Mouse (Mus musculus) forebrain, embryonic 15.5 days (tissue): ENCODE data around the gene Sh3bp2. TPM values are rescaled to one million over a fixed set of nuclear protein-coding genes. Genes with fewer than 3 reads are reported as not detected.
"Not testable (repeated sequence)": the region's sequence is repeated elsewhere in the genome, so short reads cannot be mapped to it uniquely, and the experiment has no call there.

Experiments used
- ATAC-seq: fragments of 200-750 bp; cut with Nextera tagmentation; replicated peaks from 2 replicates; pipeline ENCODE4 v1.8.0; 2017; ENCODE audit warnings: mild to moderate bottlenecking, moderate TSS enrichment, moderate library complexity
- H3K27ac ChIP-seq: fragments of 300-500 bp; sonication (generic); replicated peaks from 2 replicates; pipeline ENCODE4 v1.5.1; 2015; ENCODE audit warnings: mild to moderate bottlenecking, inconsistent platforms
- H3K27me3 ChIP-seq: fragments of 300-500 bp; sonication (generic); 2 replicates; pipeline ENCODE4 v1.6.1; 2015; ENCODE audit warnings: inconsistent platforms
- H3K36me3 ChIP-seq: fragments of 300-500 bp; sonication (generic); 2 replicates; pipeline ENCODE4 v1.6.1; 2015; ENCODE audit warnings: mild to moderate bottlenecking, inconsistent platforms
- H3K4me1 ChIP-seq: fragments of 300-500 bp; sonication (generic); 2 replicates; pipeline ENCODE4 v1.6.1; 2015; ENCODE audit warnings: inconsistent platforms
- H3K4me2 ChIP-seq: fragments of 300-500 bp; sonication (generic); replicated peaks from 2 replicates; pipeline ENCODE4 v1.6.1; 2015; ENCODE audit warnings: mild to moderate bottlenecking, inconsistent platforms
- H3K4me3 ChIP-seq: fragments of 300-500 bp; sonication (generic); 2 replicates; pipeline ENCODE4 v1.5.1; 2015; ENCODE audit warnings: mild to moderate bottlenecking, inconsistent platforms
- H3K9ac ChIP-seq: fragments of 300-500 bp; sonication (generic); replicated peaks from 2 replicates; pipeline ENCODE4 v1.6.1; 2015; ENCODE audit warnings: mild to moderate bottlenecking, inconsistent platforms
- H3K9me3 ChIP-seq: fragments of 300-500 bp; sonication (generic); 2 replicates; pipeline ENCODE4 v1.6.1; 2016; ENCODE audit warnings: inconsistent platforms
- WGBS: fragments of 180-500 bp; shearing (Covaris S2); methylation state at CpG from one replicate; pipeline ENCODE4 v1.1.7; 2015; ENCODE audit warnings: mixed read lengths; 5-methylcytosine and 5-hydroxymethylcytosine counted together
- polyA plus RNA-seq: library from polyadenylated mRNA; unstranded; fragments of >200 nt; fragmentation: Nextera tagmentation; extraction: Ambion mirVana; gene quantifications from 2 replicates; pipeline ENCODE4 v1.2.1, GENCODE M21; 2015

The Sh3bp2 gene
- polyA plus RNA-seq, 1 experiment from 2014 or later: 21.2 TPM

DNA sequence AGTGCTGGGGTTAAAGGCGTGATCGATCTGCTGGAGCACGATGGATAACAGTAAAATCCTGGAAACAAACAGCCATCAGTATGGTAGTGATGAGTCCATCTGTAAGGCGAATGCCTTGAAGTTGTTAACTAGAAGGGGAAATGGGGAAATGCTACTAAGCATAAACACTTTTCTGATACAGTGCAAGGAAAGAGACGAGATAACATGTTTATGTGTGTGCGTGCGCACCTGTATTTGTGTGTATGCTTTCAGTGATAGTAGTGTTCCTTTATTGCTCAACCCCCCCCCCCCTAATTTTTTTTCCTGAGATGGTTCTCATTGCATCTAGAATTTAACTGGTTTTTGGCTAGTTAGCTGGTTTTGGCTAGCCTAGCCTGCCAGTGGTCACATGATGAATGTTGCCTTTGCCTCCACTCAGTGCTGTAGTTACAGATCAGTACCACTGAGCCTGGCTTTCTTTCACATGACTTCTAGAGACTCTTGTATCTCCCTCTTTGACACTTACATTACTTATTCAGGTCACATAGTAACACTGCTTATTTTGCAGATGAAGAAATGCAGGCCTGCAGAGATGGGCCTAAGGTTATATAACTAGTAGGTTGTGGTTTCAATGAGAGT, 52.5 kb downstream of the Sh3bp2 start:
- no peak for ATAC-seq
- no peaks in the 10 kb centered on the region for H3K36me3 ChIP-seq
- H3K4me3 ChIP-seq: no peak overlapping the region
- H3K27ac ChIP-seq: no peak overlapping the region
- no peak overlapping the region for H3K9ac ChIP-seq
- 99% methylated on average over 7 of the region's 7 CpGs for WGBS
- H3K4me1 ChIP-seq: peaks cover 24% of the 10 kb centered on the region
- H3K9me3 ChIP-seq: no peaks in the 10 kb centered on the region
- H3K4me2 ChIP-seq: no peak overlapping the region
- H3K27me3 ChIP-seq: no peaks in the 10 kb centered on the region

DNA sequence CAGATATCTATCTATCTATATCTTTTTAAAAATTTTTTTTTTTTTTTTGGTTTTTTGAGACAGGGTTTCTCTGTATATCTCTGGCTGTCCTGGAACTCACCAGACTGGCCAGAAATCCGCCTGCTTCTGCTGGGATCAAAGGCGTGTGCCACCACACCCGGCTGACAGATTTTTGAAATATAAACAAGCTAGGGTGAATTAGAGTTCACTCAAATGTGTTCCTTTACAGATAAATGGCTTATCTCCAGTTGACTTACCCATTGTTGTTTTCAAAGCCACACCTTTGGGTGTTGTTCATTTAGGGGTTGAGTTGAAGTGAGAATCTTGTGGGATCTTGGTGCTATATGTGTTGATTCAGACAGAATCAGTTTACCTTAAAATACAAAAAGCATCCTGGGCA, 53.7 kb downstream of the Sh3bp2 start:
- Histone ChIP-seq H3K36me3 (no peaks in the 10 kb centered on the region), H3K27ac (no peak overlapping the region), H3K4me3 (no peak overlapping the region), H3K9ac (no peak overlapping the region), H3K4me2 (no peak overlapping the region), H3K27me3 (no peaks in the 10 kb centered on the region), H3K4me1 (peaks cover 24% of the 10 kb centered on the region), H3K9me3 (no peaks in the 10 kb centered on the region)
- ATAC-seq: no peak
- 93% methylated on average over 3 of the region's 3 CpGs for WGBS

DNA sequence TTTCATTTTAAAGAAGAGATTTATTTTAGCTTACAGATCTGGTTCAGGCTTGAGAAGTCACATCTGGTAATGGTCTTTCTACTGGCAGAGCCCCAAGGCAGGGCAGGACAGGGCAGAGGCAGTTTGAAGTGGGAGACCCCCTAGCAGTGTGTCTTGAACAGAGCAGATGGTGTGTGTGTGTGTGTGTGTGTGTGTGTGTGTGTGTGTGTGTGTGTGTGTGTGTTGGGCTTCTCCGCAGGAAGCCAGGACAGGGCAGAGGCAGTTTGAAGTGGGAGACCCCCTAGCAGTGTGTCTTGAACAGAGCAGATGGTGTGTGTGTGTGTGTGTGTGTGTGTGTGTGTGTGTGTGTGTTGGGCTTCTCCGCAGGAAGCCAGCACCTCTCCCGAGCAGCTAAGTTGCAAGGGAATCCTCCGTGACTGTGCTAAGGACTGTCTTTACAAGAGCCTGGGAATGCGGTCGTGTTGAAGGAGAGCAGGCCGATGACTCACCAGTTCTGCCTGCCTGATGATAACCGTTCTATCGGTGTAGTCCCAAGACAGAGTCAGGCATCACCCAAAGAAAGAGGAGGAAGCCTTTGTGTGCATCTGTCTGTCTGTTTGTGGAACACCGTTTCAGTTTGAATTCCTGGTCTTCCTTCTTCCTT, 56.2 kb downstream of the Sh3bp2 start:
- H3K4me1 ChIP-seq, H3K36me3 ChIP-seq, H3K27me3 ChIP-seq, H3K4me2 ChIP-seq, H3K9ac ChIP-seq, H3K4me3 ChIP-seq, H3K9me3 ChIP-seq: not testable (repeated sequence)
- H3K27ac ChIP-seq: peak overlapping the region; percentile 53
- 49% methylated on average over 9 of the region's 10 CpGs for WGBS
- peak; percentile 83 for ATAC-seq

DNA sequence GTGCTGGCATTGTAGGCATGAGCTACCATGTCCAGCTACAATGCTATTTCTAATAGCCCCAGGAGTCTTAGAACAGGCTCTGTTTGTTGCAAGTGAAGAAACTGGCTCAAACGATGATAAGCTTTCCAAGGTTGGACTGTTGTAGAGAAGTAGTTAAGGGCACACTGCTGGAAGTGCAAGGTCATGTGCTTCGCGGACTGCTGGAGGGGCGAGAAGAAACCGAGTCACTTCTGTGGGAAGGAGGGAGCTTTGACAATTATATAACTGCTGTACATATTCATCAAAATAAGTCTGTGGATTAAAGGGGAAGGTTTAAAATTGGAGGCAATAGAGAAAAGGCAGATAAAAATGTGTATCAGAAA, 56.7 kb downstream of the Sh3bp2 start:
- H3K27me3 ChIP-seq: no peaks in the 10 kb centered on the region
- WGBS: 79% methylated on average over 5 of the region's 5 CpGs
- no peak for ATAC-seq
- no peak overlapping the region for H3K4me2 ChIP-seq
- H3K27ac ChIP-seq: peak overlapping the region; percentile 53
- peaks cover 14% of the 10 kb centered on the region for H3K4me1 ChIP-seq
- no peaks in the 10 kb centered on the region for H3K36me3 ChIP-seq
- H3K9me3 ChIP-seq: no peaks in the 10 kb centered on the region
- no peak overlapping the region for H3K9ac ChIP-seq
- no peak overlapping the region for H3K4me3 ChIP-seq

DNA sequence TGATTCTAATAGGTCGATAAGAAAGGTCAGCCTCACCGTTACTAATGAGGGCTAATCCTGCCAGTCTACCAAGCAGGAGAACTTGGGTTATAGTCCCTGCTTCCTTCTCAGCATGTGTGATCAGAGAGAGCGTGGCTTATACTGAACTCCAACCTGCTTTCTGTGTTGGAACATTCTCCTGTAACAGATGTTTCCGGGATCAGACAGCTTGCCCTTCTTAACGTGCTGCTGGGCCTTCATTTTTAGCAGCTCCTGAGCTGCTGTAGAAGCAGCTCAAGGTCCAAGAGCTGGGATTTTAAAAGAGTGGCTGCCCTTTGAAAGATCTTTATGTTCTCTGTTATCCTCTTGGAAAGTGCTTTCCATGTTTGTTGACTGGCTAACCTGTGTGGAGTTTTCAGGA, 59.6 kb downstream of the Sh3bp2 start:
- Histone ChIP-seq H3K4me3 (no peak overlapping the region), H3K9ac (no peak overlapping the region), H3K36me3 (no peaks in the 10 kb centered on the region), H3K27ac (no peak overlapping the region), H3K27me3 (no peaks in the 10 kb centered on the region), H3K4me2 (no peak overlapping the region), H3K9me3 (no peaks in the 10 kb centered on the region), H3K4me1 (peaks cover 19% of the 10 kb centered on the region)
- no peak for ATAC-seq
- 64% methylated on average over 5 of the region's 5 CpGs for WGBS

DNA sequence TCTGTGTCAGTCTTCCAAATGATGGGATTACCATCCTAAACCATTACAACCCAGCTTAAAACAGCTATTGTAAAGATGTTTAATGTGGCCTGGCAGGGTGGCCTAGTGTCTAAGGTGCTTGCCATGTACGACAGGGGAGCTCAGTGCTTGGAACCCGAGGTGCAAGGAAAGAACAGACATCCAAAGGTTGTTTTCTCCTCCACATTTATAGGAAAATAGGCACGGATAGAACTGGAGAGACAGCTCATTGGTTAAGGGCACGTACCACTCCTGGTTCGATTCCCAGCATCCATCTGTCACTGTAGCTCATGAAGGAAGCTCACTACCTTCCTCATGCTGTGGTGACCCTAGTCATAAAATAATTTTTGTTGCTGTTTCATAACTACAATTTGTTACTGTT, 62.2 kb downstream of the Sh3bp2 start:
- H3K4me3 ChIP-seq: no peak overlapping the region
- WGBS: 75% methylated on average over 5 of the region's 5 CpGs
- H3K4me1 ChIP-seq: peaks cover 23% of the 10 kb centered on the region
- no peak overlapping the region for H3K27ac ChIP-seq
- H3K36me3 ChIP-seq: no peaks in the 10 kb centered on the region
- H3K27me3 ChIP-seq: no peaks in the 10 kb centered on the region
- no peak overlapping the region for H3K4me2 ChIP-seq
- ATAC-seq: no peak
- H3K9me3 ChIP-seq: no peaks in the 10 kb centered on the region
- no peak overlapping the region for H3K9ac ChIP-seq

DNA sequence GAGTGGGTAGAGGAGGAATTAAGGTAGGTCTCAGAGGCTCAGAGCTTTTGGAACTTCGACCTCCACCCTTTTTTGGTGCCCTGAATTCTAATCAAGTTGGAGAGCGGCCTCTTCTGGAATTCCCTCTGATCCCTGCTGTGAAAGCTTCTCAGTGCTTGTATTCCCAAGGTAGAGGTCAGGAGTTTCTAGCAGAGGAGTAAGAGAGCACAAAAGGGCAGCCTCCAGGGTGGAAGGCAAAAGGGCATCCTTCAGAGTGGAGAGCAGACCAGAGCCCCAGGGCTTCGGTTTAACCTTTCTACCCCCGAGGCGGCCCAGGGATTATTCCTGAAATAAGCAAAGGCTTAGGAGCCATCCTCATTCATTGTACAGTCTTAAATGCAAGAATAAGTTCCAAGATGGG, 64.4 kb downstream of the Sh3bp2 start:
- Histone ChIP-seq H3K9me3 (no peaks in the 10 kb centered on the region), H3K36me3 (peaks cover 3% of the 10 kb centered on the region; the same call in 1 of the 2 replicates), H3K4me3 (no peak overlapping the region), H3K27ac (no peak overlapping the region), H3K9ac (no peak overlapping the region), H3K27me3 (no peaks in the 10 kb centered on the region), H3K4me1 (peaks cover 23% of the 10 kb centered on the region), H3K4me2 (no peak overlapping the region)
- ATAC-seq: no peak
- 14% methylated on average over 5 of the region's 5 CpGs for WGBS

DNA sequence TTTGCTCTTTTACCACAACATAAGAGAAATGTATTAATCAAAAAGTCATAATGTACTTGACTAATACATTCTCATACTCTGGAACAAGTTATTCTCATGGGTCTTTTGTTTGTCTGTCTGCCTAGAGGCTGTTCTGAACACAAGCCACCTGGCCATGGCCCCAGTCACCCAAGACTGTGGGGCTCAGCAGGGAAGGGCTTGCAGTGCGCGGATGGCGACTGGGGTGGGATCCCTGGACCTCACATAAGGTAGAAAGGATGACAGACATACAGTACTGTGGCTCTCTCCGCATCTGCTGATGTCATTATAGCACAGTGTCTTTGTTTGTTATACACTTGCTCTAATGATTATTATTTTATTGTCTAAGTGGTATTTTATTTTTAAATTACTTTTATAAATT, 65.1 kb downstream of the Sh3bp2 start:
- no peak overlapping the region for H3K9ac ChIP-seq
- no peak overlapping the region for H3K4me3 ChIP-seq
- no peak for ATAC-seq
- H3K27me3 ChIP-seq: no peaks in the 10 kb centered on the region
- H3K27ac ChIP-seq: 0 out of 2 replicates have a peak overlapping the region, but pooled peaks have one; percentile 15
- H3K9me3 ChIP-seq: no peaks in the 10 kb centered on the region
- H3K4me1 ChIP-seq: peaks cover 23% of the 10 kb centered on the region
- WGBS: 12% methylated on average over 4 of the region's 4 CpGs
- peaks cover 3% of the 10 kb centered on the region; the same call in 1 of the 2 replicates for H3K36me3 ChIP-seq
- H3K4me2 ChIP-seq: no peak overlapping the region

DNA sequence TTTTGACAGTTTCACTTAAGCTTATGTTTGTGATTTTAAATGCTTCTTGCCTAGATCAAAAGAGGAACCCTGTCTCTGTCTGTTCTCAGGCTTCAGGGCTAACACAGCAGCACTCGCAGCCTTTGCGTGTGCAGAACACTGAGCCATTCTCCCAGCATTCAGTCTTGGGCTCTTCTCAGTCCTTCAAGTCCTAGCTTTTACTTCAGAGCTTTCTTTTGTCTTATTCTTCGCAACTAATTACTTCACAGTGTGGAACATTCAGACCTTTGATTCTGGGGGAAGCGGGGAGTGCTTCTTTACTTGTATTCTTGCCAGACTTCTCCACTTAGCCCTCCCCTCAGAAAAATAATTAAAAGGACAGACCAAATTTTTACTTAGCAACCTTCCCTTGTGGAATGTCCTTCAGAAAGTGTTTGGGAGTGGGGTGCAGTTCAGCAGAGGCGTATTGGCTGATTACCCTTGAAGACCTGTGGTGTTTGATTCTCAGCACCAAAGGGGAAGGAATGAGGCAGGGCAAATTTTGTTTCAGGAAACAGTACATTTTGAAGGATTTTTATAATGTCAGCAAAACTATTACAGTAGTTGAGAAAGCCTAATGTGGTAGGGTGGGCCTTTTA, 65.9 kb downstream of the Sh3bp2 start:
- Histone ChIP-seq H3K4me3 (no peak overlapping the region), H3K27ac (peak overlapping the region; percentile 43; the same call in 1 of the 2 replicates), H3K9ac (no peak overlapping the region), H3K4me1 (peaks cover 23% of the 10 kb centered on the region), H3K9me3 (no peaks in the 10 kb centered on the region), H3K36me3 (peaks cover 3% of the 10 kb centered on the region; the same call in 1 of the 2 replicates), H3K4me2 (no peak overlapping the region), H3K27me3 (no peaks in the 10 kb centered on the region)
- 8% methylated on average over 5 of the region's 5 CpGs for WGBS
- ATAC-seq: no peak; the same call in 1 of the 2 replicates

DNA sequence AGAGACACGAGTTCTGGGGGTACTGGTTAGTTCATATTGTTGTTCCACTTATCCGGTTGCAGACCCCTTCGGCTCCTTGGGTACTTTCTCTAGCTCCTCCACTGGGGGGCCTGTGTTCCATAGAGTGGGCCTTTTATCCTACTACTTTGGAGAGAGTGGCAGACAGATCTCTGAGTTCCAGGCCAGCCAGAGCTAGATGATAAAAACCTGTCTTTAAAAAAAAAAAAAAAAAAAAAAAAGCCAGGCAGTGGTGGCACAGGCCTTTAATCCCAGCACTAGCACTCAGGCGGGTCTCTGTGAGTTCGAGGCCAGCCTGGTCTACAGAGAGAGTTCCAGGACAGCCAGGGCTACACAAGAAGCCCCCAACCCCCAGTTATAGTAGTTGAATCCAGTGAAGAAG, 66.6 kb downstream of the Sh3bp2 start:
- not testable (repeated sequence) for ATAC-seq, H3K27ac ChIP-seq, H3K9ac ChIP-seq, H3K36me3 ChIP-seq, H3K4me2 ChIP-seq, H3K27me3 ChIP-seq, H3K4me3 ChIP-seq, H3K9me3 ChIP-seq
- WGBS: 50% methylated on average over 5 of the region's 5 CpGs
- peaks cover 18% of the 10 kb centered on the region for H3K4me1 ChIP-seq

DNA sequence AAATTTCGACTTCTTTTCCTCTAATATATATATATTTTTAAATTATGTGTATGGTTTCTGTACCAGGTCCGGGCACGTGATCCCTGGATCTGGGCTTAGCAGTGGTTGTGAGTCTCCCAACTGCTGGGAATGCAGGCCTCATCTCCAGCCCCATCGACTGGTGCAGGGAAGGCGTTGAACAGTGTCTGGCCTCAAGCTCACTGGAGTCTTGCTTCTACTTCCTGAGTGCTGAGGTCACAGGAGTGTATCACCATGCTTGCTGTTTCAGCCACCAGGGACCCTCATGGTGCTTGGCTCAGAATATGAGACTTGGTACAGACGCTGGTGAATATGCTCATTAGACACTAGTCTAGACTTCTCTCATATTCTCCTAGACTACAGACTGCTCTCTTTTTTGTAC, 67.0 kb downstream of the Sh3bp2 start:
- WGBS: 87% methylated on average over 6 of the region's 6 CpGs
- Histone ChIP-seq H3K9me3 (no peaks in the 10 kb centered on the region), H3K27ac (no peak overlapping the region), H3K27me3 (no peaks in the 10 kb centered on the region), H3K4me3 (no peak overlapping the region), H3K4me1 (peaks cover 16% of the 10 kb centered on the region), H3K9ac (no peak overlapping the region), H3K4me2 (no peak overlapping the region), H3K36me3 (peaks cover 3% of the 10 kb centered on the region; the same call in 1 of the 2 replicates)
- no peak for ATAC-seq

DNA sequence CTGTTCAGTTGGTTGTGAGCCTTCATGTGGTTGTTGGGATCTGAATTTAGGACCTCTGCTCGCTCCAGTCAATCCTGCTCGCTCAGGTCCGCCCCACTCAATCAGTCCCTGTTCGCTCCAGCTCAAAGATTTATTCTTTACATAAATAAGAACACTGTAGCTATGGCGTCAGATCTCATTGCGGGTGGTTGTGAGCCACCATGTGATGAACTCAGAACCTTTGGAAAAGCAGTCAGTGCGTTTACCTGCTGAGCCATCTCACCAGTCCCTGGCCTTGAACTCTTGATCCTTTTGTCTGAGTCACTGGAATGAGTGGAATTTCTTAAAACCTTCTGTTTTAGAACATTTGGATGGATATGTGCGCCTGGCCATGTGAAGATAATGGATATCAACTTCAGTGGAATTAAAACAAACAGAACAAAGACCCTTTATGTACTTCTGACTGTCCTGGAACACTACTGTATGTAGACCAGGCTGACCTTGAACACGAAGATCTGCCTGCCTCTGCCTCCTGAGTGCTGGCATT, 67.6 kb downstream of the Sh3bp2 start:
- Histone ChIP-seq H3K27ac (no peak overlapping the region), H3K9me3 (no peaks in the 10 kb centered on the region), H3K4me3 (no peak overlapping the region), H3K36me3 (peaks cover 4% of the 10 kb centered on the region), H3K4me1 (peaks cover 16% of the 10 kb centered on the region), H3K27me3 (no peaks in the 10 kb centered on the region), H3K4me2 (no peak overlapping the region), H3K9ac (no peak overlapping the region)
- no peak for ATAC-seq
- WGBS: 93% methylated on average over 9 of the region's 9 CpGs
